Mouse (Mus musculus) cerebellum, adult 11 months (tissue): ENCODE results near the gene Rnase10.
A peak's percentile ranks its signal among the peaks of the same experiment; 100 is the strongest.
"Not testable (repeated sequence)": the region's sequence is repeated elsewhere in the genome, so short reads cannot be mapped to it uniquely, and the experiment has no call there.

Experiments used
- DNase-seq: peaks from one replicate; pipeline ENCODE4 v3.0.0; 2022

Rnase10 gene

DNA sequence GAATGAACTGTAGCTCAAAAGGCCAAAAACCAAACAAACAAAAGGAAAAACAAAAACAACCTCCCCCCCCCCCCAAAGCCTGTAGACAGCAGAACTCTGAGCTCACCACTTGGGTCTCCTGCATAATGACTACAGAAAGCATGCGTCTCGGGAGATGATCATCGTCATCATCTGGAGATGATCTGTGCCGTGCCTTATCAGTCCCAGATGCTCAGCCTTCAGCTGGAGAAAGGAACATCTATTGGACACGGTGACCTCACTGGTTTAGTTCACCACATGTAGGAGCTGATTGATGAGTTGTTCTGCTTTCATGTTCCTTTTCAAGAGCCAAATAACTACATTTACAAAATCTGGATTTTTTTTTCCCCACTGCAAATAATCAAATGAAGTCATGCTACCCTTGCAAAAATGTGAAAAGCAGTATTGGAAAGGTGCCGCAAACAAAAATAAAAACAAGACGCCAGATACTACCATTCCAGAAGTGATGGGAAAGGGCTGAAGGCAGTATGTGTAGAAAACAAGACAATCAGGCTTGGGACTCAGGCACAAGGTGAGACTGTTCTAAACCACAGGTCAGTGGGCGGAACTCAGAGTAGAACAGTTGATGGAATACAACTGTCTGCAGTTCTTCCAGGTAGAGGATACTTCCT is at the start of gene Rnase10:
Rnase10 (plus strand) TSS at position 600 of the 650 bp plus-strand sequence.
- DNase-seq = no peak

DNA sequence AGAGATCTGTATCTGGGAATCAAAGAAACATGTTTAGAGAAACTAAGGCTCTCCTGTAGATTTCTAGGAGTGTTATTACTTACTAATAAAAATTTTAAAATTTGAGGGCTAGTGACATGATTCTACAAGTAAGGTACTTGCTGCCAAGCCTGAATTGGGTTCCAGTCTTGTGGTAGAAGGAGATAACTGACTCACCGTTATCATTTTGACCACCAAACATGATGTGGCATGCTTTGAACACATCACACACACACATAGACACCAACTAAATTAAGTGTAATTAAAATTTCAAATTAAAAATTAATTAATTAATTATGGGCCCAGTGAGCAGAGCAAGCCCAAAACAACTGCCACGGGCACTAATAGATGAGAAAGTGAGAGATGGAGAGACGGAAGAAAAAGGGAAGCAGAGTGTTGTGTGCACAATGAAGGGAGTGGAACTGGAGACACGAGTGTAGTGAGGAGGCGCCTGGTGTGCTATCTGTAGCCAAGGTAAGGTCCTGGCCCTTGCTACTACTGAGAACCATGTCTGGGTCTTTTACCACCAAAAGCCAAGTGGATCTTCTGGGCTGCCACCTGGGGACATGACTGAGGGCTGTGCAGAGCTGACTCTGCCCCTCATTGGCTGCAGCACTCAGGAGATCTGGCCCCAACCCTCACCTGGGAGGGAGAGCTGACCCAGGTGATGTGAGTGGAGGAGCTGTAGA is 49.1 kb upstream of the Rnase10 start:
- not testable (repeated sequence) for DNase-seq

DNA sequence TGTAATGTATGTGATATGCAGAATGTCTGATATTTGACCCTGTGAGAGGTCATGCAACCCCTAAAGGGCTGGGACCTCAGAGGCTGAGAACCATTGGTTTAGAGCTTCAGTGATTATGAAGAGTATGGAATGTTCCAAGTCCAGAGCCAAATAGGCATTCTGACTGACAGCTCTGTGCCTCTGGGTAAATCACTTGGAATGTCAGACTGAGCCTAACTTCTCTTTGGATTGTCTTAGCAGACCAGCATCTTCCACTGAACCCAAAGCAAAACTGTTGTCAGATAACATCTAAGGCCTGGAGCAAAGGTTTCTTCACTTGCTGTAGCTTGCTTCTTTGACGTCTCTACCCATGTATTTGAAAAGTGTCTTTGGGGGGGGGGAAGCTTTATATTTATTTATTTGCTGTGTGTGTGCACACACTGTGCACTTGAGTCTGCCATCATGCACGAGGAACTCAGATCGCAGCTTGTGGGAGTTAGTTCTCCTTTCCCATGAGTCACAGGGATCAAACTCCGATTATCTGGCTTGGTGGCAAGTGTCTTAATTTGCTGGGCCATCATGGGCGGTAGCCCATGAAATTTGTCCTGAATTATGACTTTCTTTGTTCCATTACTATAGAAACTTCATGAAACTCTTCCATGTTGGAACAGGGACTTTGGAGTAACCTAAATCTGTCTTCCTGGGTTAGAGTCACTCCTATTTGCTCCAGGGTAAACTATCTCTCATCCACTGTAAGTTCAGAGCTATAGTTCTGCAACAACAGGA is 39.2 kb upstream of the Rnase10 start:
- DNase-seq = no peak

DNA sequence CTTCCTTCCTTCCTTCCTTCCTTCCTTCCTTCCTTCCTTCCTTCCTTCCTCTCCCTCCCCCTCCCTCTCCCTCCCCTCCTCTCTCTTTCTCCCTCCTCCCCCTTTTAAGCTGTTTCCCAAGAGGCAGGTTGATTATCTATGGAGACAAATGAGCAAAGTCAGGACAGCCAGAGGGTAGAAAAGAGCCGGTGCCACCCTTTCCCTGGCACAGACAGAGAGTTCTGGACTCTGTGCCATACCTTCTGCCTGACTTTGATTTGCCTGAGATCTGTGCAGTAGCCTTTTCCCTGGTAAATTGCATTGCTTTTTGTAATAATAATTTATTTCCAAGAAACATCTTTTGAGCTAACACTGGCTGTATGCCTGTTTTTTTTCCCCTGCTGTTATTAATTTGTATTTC is 38.5 kb upstream of the Rnase10 start:
- DNase-seq = no peak

DNA sequence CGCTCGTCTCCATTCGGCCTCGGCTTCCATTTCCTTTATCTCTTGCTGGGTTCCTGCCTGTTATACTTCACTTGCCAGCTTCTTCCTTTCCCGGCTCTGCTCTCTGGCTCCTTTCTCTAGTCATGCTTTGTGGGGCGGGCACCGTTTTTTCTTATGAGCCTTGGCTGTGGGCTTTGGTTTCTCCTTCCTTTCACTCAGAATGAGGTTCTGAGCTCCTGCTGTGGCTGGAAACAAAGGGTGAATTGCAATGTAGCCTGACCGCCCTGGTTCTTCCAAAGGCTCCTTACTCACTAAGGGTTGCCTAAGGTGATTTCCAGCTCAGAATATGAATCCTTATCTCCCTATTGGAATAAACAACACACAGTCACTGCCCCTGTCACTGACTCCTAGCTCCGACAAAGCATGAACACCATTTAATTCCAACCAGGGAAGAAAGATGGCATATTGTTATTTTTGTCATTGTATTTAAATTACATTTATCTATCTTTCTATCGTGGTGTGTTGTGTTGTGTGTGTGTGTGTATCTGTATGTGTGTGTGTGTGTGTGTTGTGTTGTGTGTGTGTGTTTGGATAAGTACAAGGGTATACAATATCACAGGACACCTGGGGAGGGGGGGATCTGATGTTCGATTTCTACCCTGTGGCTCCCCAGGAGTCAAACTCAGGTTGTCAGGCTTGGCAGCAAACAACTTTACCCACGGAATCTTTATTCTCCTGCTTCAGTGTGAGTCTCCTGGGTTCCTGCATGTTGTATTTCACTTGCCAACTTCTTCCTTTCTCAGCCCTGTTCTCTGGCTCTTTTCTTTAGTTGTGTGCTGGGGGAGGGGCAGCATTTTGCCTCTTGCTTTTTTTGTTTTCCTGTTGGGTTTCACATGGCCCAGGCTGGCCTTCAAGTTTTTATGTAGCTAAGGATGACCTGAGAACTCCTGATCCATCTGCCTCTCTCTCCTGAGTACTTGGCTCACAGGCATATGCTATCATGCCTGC is 37.7 kb upstream of the Rnase10 start:
- peak; percentile 12 for DNase-seq

DNA sequence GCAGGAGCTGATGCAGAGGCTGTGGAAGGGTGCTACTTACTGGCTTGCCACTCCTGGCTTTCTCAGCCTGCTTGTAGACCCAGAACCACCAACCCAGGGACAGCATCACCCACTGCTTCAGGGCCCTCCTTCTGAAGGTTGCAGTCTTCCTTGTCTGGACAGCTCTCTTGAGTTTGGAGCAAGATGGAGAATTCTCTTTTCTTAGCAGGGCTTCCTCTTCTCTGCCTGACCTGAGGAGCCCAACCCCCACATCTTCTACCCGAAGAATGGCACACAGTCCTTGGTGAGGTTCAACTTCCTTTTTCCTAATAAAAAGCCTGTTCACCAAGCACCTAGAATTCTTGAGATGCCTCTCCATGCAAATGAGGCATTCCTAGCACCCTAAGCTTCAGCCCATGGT is 36.7 kb upstream of the Rnase10 start:
- DNase-seq = no peak

DNA sequence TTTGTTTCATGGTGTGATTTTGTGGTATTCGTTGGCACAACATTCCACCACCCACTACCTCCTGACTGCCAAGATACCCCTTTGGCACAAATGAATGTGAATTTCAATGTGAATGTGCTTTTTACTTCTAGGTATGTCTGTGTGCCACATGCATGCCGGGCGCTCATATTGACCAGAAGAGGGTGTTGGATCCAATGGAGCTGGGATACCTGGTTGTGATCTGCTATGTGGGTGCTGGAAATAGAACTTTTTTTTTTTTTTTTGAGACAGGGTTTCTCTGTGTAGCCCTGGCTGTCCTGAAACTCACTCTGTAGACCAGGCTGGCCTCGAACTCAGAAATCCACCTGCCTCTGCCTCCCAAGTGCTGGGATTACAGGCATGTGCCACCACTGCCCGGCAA is 34.5 kb upstream of the Rnase10 start:
- DNase-seq = not testable (repeated sequence)

DNA sequence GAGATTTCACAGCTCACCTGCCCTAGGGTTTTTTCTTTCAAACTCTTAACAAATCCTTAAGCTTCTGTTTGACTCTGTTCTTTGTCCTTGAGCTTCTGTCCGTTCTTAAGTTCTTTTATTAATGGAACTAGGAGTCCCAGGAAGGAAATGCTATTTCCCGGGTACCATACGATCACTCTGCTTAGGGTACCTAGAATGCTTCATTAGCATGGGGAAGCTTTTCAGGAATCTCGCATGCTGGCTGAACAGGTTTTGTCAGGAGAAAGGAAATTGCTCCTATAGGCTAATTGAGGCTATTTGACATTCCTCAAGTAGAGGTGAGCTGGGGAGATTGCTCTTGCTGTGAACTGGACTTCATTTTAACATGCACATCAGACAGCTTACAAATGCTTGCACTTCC is 33.9 kb upstream of the Rnase10 start:
- DNase-seq = no peak

DNA sequence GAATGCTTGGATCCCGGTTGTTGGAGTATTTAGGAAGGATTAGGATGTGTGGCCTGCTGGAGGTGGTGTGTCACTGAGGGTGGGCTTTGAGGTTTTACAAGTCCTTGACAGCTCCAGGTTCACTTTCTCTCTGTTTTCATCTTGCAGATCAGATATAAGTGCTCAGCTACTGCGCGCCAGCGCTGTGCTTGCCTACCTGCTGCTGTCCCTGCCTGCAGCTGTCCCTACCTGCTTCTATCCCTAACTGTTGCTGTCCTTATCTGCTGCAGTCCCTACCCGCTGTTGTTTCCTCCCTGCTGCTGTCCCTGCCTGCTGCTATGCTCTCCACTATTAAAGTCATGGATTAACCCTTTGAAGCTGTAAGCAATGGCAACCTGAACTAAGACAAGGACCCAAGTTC is 32.5 kb upstream of the Rnase10 start:
- no peak for DNase-seq

DNA sequence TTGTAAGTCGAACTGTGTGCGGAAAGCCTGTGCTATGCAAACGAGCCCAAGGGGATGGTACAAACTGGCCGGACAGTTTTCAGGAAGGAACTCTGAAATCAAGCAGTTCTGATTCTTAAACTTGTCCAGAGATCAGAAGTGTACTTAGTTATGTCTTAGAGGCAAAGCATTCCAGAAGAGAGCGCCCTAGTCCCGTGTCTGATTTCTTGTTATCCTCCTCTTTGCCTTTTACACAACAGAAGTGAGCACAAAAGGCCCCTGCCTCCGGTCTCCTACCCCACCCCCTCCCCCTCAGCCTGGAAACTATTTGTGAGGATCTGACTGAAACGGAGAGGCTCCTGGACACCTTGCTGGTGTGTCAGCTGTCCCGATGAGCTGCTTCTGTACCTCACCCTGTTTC is 30.9 kb upstream of the Rnase10 start:
- DNase-seq = no peak

DNA sequence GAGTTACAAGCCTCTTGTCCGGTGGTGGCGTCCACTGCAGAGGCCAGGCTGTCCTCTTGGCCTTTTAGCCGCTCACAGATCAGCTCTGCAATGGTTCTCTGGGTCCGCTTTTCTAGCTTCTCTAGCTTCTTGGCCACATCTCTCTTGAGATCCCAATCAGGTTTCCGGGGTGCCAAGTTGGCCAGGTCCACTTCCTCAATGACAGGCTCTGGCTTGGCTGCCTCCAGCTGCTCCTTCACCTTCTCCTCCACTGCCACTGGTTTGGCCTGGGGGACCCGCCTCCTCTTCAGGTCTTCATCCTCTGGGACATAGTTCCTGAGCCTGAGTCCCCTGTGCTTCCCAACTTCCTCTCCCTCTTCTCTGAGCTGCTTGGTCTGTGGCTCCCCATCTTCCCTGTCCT is 29.1 kb upstream of the Rnase10 start:
- not testable (repeated sequence) for DNase-seq

DNA sequence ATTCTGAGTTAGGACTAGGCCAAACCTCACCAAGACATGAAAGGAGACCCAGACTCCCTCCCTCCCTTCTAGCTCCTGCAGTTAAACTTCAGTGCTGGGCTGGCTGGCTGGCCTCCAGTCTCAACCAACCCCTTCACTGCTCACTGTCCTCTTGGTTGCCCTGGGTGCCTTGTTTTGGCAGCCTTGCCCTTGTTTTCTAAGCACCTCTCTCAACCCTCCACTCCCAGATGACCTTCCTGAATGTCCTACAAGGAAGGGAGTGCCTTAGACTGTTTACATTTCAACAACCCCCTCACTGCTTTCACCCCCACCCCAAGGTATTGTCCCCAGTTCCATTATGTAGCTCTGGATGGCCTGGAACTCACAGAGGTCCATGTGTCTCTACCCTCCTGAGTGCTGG is 27.9 kb upstream of the Rnase10 start:
- no peak for DNase-seq

DNA sequence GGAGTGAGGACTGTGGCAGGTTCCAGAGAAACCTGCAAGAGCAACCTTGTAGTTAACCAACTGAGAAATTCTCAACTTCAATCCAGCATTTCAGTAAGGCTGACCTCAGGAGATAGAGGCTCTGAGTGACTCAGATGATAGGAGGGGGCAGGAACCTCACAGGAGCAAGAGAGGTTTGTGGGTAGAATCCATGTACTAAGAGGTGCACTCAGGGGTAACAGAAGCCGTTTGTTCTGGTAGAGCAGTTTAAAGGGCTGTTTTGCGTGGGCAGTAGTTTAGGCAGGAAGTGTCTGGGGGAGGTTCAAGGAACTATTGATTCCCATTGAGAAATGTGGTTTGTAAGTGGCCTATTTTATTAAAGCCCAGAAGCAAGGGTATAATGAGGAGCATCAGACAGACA is 26.3 kb upstream of the Rnase10 start:
- no peak for DNase-seq

DNA sequence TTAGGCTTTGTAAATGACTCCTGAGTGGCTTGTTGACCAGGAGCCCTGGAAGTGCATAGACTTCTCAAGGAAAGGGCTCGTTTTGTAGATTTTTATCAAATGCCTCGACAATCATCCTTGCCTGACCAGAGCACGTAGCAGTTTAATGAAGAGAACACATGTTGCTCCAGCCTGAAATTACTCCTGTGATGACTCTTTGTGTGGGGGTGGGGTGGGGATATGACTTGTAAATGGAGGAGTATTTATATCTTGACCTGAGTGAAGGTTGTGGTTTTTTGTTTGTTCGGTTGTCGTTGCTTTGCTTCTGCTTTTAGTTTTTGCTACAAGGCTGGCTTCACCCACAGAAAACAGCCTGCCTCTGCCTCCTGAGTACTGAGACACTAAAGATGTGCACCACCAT is 25.7 kb upstream of the Rnase10 start:
- DNase-seq = no peak

DNA sequence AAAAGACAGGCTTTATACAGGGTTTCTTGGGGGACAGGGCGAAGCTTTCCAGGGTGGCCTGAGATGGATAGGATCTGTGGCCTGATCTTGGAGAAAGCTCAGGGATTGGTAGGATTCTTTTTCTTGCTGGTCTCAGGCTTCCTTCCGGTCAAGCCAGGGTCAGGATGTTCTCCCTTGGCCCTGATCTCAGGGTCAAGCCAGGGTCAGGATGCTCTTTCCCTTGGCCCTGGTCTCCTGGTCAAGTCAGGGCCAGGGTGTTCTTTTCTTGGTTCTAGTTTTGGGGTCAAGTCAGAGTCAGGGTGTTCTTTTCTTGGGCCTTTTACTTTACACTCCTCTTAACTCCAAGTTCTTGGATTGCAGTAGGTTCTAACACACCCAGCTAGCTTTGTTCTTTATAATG is 19.9 kb upstream of the Rnase10 start:
- no peak for DNase-seq

DNA sequence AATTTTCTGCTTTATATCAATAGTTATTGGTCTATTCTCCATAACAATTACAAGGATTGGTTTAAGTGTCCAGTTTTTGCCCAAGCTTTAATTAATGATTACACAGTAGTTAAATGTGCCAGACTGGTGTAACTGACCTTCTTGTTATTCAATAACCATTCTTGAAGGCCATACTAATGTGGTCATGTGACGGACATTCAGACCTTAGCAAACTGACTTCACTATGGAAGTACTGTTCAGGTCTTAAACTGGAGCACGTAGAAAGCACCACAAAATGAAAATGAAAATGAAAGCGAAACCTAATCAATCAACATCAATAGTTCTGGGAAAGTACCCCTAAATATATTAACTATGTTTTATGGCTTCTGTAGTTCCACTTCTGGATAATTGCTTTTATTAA is 16.5 kb upstream of the Rnase10 start:
- DNase-seq = no peak

DNA sequence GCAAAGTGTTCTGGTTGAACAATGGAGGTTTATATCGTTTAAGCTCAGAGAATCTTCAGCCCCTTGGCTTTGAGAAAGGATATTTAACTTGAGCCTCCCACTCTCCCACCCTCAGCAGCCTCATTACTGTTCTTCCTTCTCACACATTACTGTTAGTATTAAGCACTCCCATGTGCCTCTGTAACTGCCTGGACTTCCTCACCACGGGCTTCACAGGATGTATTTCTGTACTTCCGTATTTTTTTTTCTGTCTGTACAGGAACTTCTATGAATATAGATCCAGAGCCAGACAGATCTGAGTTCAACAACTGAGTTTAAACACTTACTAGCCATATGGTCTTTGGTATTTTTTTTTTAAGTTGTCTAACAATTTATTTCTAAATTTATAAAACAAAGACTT is 10.5 kb upstream of the Rnase10 start:
- no peak for DNase-seq

DNA sequence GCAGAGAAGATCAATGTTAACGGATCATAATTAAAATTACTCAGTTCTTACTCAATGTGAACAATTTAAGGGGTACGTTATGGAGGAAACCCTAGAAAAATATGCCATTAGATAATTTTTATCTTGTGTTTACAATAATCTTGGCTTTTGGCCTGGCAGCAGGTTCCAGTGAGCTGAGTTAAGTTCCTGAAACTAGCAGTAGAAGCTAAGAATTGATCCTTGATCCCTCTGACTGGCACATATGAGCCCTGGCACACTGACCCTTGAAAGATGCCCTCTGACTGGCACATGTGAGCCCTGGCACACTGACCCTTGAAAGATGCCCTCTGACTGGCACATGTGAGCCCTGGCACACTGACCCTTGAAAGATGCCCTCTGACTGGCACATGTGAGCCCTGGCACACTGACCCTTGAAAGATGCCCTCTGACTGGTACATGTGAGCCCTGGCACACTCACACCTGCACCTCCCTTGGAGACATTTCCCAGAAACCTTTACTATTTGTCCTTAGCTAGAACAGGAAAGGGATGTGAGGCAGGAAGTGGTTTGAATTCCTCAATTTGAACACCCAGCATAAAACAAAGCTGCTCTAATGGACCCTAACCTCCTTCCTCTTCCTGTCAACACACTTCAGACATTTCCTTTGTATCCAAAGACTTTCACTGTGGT is 9.4 kb upstream of the Rnase10 start:
- DNase-seq = no peak

DNA sequence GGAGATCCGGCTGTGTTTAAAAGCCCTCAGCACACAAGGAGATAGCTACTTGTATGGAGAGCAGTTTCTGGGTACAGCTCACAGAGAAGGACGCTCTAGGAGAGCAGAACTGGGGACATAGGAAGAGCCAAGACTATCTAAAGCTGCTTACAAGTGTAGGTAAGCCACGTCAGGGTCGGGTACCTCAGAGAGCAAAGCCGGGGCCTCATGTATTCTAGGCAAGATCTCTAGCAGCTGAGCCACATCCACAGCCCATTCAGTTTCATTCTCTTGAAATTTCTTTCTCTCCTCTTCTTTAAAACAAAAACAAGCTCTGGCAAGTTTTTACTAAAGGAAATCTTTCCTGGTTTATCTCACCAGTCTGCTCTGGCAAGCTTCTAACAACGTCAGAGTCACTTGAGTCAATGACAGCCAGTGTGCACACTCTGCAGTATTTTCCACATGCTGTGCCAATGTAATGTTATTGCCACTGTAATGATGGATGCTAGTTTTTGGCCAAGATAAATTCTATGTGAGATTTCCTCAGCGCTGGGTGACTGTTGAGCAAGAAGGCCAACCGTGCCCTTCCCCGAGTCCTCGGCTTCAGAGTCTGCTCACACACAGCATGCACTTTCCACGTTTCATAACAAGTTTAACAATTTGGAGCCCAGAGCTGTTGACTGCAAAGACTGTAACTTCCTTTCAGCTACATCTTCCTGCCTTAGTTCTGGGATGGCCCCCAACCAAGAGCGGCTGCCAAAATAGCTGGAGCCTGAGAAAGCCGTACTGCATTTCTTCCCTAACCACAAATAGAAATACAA is 563 bp downstream of the Rnase10 start:
- DNase-seq = no peak

DNA sequence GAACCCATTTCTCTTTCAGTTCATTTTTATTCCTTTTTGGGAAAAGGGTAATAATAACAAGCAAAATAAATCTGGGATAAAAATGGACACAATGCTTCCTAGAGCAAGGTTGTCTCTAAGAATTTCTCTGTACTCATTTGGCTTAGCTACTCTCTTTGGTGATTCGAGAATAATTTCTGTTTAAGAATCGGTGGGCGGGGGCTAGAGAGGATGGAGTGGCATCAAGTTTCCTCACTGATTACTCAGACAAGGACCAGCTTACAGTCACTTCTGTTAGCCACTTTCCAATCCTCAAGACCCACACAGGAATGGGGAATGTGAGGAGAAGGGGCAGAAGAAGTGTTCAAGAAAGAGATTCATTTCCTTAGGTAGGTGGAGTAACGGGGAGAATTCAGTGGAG is 1.2 kb downstream of the Rnase10 start:
- DNase-seq = no peak

DNA sequence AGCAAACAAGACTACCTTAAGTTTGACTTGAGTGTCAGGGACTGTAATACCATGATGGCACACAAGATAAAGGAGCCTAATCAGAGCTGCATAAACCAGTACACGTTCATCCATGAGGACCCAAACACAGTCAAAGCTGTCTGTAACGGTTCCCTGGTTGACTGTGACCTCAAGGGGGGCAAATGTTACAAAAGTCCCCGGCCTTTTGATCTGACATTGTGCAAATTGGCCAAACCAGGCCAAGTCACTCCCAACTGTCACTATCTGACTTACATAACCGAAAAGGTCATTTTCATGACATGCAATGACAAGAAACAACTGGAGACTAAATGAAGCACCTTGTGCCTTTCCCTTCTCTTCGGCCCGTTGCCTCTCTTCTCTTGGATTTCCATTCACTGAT is 2.0 kb downstream of the Rnase10 start:
- no peak for DNase-seq
